Comparison of ENCODE assay signal across 18 mouse cellular contexts in genomic region chr13:11696496-11696895, GRCm38 (mm10).
DNase-seq lines count a peak whose midpoint lies in the region; ATAC-seq lines count a peak whose summit lies in the region.
"Had no signal": no experiment of that assay in that cellular context is flagged by ENCODE, and none has a peak within 500 bp of the region (broad histone marks: within the 10 kb centered on the region; RNA-seq: fewer than 3 reads in every experiment).

No protein-coding gene starts in this region.

- no peaks in the 10 kb centered on the region for H3K9me3 ChIP-seq in liver, embryonic 16.5 days (replicated peaks; ENCODE audit: control insufficient read depth, low read length)
- no peaks in the 10 kb centered on the region for H3K9me3 ChIP-seq in liver, embryonic 11.5 days (ENCODE audit: control insufficient read depth, low read length)
- H3K9me3 ChIP-seq: embryonic facial prominence, embryonic 10.5 days; embryonic facial prominence, embryonic 12.5 days; forebrain, embryonic 13.5 days; forebrain, embryonic 15.5 days had no signal

- H3K27me3 ChIP-seq in liver, embryonic 16.5 days (ENCODE audit: control insufficient read depth, insufficient read depth, low read depth, low read length), result no peaks in the 10 kb centered on the region
- H3K27me3 ChIP-seq in liver, embryonic 11.5 days (replicated peaks; ENCODE audit: control insufficient read depth, insufficient read depth, low read length), result no peaks in the 10 kb centered on the region
- H3K27me3 ChIP-seq: embryonic facial prominence, embryonic 12.5 days; forebrain, embryonic 13.5 days; forebrain, embryonic 15.5 days had no signal

- H3K4me3 ChIP-seq in liver, embryonic 16.5 days (ENCODE audit: low read depth, low read length), result no peak overlapping the region
- no peak overlapping the region for H3K4me3 ChIP-seq in liver, embryonic 11.5 days (ENCODE audit: low read depth, low read length)
- H3K4me3 ChIP-seq: embryonic facial prominence, embryonic 10.5 days; embryonic facial prominence, embryonic 12.5 days; forebrain, embryonic 13.5 days; forebrain, embryonic 15.5 days had no signal

- no peak overlapping the region for H3K4me2 ChIP-seq in liver, embryonic 16.5 days (ENCODE audit: low read depth, low read length)
- no peak overlapping the region for H3K4me2 ChIP-seq in liver, embryonic 11.5 days
- H3K4me2 ChIP-seq: embryonic facial prominence, embryonic 12.5 days; forebrain, embryonic 13.5 days; forebrain, embryonic 15.5 days had no signal

- no peaks in the 10 kb centered on the region for H3K36me3 ChIP-seq in liver, embryonic 16.5 days (ENCODE audit: control insufficient read depth, insufficient read depth)
- H3K36me3 ChIP-seq in liver, embryonic 11.5 days (ENCODE audit: control insufficient read depth, insufficient read depth, low read length), result no peaks in the 10 kb centered on the region
- H3K36me3 ChIP-seq: embryonic facial prominence, embryonic 10.5 days; embryonic facial prominence, embryonic 12.5 days; forebrain, embryonic 15.5 days had no signal

- no peak overlapping the region for H3K9ac ChIP-seq in liver, embryonic 16.5 days (ENCODE audit: low read depth, low read length)
- no peak overlapping the region for H3K9ac ChIP-seq in liver, embryonic 11.5 days (ENCODE audit: low read depth, low read length)
- H3K9ac ChIP-seq: embryonic facial prominence, embryonic 12.5 days; forebrain, embryonic 13.5 days; forebrain, embryonic 15.5 days; forebrain, postnatal 0 days had no signal

- H3K27ac ChIP-seq in liver, embryonic 16.5 days (ENCODE audit: low read length), result no peak overlapping the region
- no peak overlapping the region for H3K27ac ChIP-seq in liver, embryonic 11.5 days (ENCODE audit: low read depth, low read length)
- H3K27ac ChIP-seq: embryonic facial prominence, embryonic 10.5 days; embryonic facial prominence, embryonic 12.5 days; forebrain, embryonic 13.5 days; forebrain, embryonic 15.5 days had no signal

- peak; percentile 4 for DNase-seq in kidney, adult 9 months
- DNase-seq in kidney, adult 11 months, result no peak
- DNase-seq in liver, embryonic 11.5 days (ENCODE audit: low spot score), result no peak
- no peak for DNase-seq in c-Kit-positive CD71-positive TER-119-positive erythroid progenitor cells, embryonic 14.5 days (ENCODE audit: low spot score)
- DNase-seq: adrenal gland, adult 2 months; adrenal gland, postnatal 10 days; adrenal gland, postnatal 25 days; cerebellum, adult 11-12 months; cerebellum, adult 2 months; cerebellum, adult 9-10 months; cerebellum, postnatal 10 days; cerebellum, postnatal 25 days; forebrain, postnatal 0 days had no signal

- WGBS in liver, embryonic 16.5 days (ENCODE audit: insufficient replicate concordance), result 59% methylated on average over 1 of the region's 1 CpGs
- WGBS in liver, embryonic 11.5 days, result 80% methylated on average over 1 of the region's 1 CpGs

- ATAC-seq in liver, embryonic 16.5 days (ENCODE audit: low read depth), result peak; percentile 27; the same call in 1 of the 2 replicates
- no peak for ATAC-seq in liver, embryonic 11.5 days (replicated peaks; ENCODE audit: low FRiP score)
- ATAC-seq: forebrain, embryonic 13.5 days; forebrain, embryonic 15.5 days; forebrain, postnatal 0 days had no signal

- H3K4me1 ChIP-seq in liver, embryonic 16.5 days (ENCODE audit: control insufficient read depth, low read depth, low read length), result no peaks in the 10 kb centered on the region
- H3K4me1 ChIP-seq in liver, embryonic 11.5 days (replicated peaks; ENCODE audit: control insufficient read depth, insufficient read depth, low read length), result no peaks in the 10 kb centered on the region
- H3K4me1 ChIP-seq: embryonic facial prominence, embryonic 10.5 days; embryonic facial prominence, embryonic 12.5 days; forebrain, embryonic 13.5 days; forebrain, embryonic 15.5 days had no signal
